Mouse (Mus musculus) thymus, postnatal 14 days (tissue): ENCODE measurements at regions not wholly inside any gene's neighbourhood (a gene's known extent, or its start where the extent isn't known, plus 50 kb on each side); places are given as distances from the start of the nearest gene placed in this dataset.

Source experiments
- DNase-seq: peaks from one replicate; pipeline ENCODE4 v3.0.0; 2021

DNA sequence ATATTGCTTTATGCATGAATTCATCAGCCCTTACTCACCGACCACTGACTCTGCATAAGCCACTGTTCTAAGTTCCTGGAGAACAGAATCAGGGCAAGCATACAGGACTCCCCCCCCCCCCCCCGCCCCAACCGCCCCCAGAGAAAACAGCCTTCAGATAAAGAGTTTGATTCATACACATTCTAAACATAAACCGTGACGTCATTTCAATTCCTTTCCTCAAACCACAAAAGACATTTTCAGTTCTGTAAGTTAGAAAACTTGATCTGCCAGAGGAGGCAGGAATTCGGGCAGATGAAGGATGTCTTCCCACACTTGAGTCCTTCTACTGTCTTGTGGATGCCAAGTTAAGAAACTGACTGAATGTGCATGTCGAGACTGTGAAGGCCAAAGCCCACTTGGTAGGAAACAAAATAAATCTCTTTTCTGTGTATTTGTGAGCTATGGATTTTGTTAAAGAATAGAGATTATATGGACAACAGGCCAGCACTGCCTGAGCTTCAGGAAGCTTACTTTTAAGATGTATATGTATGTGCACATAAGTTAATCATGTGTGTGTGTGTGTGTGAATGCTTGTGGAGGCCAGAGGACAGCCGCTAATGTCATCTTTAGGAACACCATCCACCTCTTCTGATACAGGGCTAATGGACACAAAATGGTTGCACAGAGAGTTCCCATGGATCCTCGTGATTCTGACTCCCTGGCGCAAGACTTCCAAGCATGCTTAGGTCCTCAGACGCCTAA lies 202.4 kb downstream of the Sox4 start:
- DNase-seq: no peak

DNA sequence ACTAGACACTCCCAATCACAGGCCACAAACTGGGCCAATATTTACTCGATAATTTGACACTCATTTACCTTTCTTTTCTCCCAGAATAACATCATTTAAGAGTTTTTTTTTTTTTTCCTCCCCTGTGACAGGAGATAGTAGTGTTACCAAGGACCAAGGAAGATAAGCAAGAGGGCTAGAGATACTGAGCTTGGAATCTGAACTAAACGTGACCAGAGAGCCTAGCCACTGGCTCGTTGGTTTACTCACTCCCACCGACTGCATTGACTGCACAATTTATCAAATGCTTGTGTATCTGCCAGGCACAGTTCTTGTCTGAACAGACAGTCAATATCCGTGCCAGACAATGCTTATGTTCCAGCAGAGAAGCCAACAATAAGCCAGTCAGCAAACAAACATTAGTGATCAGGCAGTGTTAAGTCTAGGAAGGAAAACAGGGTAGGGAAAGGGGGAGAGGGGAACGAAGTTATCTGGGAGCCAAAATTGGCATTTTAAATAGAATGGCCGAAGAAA lies 213.3 kb downstream of the Sox4 start:
- DNase-seq: no peak

DNA sequence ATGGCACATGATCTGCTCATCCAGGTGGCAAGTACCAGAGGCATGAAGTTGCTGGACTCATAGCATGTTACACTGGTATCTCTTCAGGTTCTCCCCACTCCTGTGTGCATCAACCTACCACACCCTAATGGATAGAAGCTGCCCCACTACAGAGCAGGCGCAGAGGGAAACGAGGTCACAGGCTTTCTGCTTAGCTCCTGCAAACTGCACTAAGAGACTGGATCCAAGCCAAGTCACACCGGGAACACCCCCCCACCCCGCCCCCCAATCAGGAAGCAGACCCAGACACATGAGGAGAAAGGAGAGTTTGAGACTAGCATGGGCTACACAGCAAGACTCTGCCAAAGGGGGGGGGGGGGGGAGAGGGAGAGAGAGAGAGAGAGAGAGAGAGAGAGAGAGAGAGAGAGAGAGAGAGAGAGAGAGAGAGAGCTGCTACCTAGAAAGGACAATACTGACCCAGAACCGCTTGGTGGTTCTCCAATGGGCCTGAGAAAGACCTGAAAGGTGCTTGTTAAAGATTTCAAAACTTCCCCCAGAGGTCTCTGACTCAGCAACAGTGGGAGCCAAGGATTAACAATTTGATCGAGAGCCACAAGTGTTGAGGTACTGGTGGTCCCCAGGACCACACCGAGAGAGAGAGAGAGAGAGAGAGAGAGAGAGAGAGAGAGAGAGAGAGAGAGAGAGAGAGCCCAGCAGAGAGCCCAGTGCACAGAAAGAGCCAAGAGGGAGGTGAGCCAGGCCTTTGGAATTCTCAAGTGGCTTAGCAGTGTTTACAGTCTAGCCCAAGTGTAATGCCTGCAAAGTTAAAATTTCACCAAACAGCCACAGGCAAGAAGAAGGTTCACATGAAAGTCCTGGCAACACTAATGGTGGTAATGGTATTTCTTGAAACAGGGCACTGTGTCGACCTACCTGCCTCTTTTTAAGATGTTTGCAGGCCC lies 215.1 kb downstream of the Sox4 start:
- no peak for DNase-seq

DNA sequence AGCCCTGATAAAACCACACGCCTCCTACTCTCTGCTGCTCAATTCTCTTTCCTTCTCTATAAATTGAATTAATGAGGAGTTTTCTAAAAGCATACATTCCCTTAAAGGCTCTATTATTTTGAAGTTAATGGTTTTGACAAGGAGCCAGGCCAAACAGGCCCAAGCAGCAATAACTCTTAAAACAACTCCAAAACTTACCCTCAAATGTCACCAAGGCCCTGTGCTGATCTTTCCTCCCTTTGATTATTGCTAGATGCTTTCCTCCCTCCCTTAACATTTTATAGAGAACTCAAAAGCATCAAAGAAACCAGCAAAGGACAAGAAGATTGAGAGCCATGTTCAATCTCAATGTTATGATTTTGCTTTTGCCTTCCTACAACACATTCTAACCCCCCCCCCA lies 221.0 kb downstream of the Sox4 start:
- DNase-seq: no peak

DNA sequence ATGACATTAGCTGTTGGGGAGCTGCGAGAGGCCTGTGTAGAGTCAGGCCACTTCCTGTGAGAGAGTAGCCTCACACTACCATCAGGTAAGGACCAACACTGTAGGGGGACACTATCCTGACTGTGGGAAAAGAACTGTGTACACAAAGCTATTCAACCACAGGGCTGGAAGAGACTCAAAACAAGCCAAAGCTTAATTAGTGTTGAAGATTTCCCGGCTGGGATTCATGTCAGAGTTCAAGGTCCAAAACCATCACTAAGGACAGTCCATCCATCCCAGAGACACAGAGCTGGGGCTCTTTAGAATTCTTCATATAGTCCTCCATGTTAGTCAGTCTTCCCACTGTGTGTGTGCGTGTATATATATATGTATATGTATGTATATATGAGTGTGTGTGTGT lies 221.5 kb downstream of the Sox4 start:
- DNase-seq: no peak

DNA sequence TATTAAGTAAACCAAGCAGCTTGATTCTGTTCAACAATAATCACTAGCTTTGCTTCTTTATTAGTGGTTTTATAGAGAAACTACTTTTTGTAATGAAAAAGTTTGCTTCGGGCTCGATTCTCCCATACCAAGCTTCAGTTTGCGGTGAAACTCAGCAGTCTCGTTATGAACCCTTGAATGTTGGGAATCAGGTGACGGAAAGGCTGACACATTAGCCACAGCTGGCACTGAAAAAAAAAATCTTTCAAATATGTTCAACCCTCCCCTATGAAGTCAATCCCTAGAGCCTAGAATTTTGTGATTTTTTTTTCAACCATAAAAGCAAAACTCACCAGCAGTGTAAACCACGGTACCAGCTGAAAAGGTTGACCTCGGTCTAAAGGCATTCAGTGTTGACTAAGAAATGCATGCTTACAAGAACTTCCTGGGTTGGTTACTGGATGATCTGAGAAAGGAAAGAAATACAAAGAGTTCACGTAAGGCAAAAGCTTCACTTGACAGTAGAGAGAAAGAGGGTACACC lies 223.4 kb downstream of the Sox4 start:
- no peak for DNase-seq

DNA sequence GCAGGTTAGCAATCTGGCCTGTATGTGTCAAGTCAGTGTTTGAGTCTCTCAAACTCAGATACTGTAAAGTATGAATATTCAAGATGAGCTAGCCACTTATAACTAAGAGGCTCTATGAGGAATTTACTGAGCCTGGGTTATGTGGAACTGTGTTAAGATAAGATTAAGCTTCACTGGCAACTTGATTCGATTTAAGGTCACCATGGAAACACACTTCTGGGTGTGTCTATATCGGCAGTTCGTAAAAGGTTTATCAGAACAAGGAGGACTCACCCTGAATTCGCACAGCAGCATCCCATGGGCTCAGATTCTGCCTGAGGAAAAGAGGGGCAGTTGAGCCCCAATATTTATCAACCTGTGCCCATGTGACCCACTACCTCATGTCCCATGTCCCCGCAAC lies 224.7 kb downstream of the Sox4 start:
- DNase-seq: no peak

DNA sequence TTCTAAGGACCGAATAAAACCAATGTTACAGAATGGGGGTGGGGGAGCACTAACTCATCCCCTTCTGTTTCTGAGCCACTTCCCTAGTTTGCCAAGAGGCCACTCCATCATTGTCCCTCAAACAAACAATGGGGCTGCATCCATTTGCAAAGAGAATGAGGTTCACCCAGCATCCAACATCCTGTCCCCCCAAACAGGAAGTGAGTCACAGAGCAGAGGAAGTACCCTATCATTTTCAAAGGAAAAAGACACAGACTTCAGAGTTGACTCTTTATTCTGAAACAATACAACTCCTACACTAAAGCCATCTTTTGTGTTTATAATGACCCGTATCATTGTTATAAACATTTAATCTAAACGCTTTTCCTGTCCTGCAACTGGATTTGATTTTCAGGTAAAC lies 229.2 kb downstream of the Sox4 start:
- DNase-seq: peak; percentile 43

DNA sequence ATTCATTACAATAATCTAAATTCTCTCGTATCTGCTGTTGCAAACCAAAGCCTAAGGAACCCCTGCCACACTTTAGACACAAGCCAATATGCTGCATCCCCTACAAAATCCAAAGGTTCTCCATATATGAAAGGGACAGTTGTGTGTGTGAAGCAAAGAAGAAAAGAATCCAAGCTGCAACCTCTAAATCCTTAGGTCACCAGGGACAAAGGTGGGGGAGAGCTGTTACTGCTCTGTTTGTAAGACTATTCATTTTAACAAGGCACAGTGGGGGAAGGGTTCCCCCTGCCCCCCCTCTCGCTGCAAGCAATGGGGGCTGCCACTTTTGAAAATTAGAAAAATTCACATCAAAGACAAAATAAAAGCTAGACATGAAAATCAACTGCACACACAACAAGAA lies 231.4 kb downstream of the Sox4 start:
- DNase-seq: no peak

DNA sequence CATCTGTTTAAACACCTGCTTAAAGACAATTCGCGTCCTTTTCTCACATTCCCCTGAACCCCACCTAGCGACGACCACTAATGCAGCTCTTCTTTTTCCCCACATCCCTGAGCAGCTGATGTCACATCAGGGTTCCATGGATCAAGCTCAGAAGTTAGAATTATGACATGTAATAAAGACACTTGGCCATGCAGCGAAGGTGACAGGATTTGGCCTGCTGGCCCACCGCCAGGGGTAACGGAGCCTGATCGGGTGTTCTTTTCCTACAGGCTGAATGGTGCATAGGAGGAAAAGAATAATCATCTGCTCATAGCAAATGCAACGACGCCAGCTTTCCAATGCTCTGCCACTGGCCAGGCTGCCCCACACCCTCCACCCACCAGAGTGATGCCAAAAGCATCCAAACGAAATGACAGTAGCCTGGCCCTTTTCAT lies 231.9 kb downstream of the Sox4 start:
- DNase-seq: no peak

DNA sequence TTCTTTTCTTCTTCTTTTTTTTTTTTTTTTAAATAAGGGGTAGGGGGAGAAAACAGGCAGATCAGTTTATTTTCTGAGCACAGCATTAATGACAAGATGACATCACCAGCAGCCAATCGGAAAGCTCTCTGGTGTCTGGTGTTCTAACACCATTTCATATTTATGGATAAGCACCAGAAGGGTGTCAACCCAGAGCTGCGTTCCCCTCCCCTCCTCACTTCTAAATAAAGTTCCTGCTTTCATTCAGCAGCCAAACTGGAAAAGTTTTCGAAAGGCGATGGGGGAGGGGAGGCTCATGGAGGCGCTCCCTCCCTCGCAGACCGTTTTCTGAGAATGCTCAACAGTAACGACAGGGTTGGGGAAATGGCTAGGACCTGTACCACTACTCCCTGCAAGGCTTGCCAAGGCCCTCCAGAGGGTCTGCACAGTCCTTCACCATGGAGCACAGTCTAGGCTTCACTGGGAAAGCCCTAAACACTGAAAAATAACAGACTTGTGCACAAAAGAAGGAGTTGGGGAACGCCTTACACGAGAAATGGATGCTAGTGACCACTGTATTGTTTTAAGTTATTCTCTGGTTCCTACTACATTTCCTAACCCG lies 232.8 kb downstream of the Sox4 start:
- DNase-seq: peak; percentile 42

DNA sequence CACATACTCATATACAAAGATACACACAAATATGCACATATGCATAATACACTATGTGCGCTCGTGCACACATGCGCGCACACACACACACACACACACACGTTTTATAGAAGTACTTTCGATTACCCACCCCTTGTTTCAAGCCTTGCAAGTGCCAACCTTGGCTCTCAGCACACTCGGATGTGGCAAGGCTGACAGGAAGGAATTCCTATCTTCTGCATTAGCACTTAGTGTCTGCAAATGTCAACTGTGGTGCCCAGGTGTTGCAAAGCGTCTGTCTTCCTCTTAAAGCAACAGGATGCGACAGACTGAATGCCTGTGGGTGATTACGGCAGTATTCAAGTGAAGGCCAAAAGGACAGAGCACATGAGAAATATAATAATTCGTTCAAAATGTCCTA lies 233.3 kb downstream of the Sox4 start:
- peak; percentile 78 for DNase-seq

DNA sequence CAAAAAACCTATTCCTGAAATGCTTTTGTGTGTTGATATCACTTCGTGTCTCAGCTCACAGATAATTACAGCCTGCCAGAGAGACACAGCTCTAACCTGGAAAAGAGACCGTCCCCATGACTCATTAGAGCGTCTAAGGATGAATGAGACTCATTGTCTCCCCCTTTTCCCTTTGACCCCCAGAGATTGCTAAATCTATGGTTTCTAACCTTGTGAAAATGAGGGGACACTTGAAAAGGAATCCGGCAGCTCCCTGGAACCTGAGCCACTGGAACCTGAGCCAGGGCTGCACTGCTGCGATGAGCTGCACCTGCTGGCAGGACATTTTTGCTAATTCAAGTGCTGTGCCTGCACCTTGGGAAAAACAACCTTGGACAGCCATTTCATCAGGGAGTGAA lies 234.6 kb downstream of the Sox4 start:
- DNase-seq: no peak

DNA sequence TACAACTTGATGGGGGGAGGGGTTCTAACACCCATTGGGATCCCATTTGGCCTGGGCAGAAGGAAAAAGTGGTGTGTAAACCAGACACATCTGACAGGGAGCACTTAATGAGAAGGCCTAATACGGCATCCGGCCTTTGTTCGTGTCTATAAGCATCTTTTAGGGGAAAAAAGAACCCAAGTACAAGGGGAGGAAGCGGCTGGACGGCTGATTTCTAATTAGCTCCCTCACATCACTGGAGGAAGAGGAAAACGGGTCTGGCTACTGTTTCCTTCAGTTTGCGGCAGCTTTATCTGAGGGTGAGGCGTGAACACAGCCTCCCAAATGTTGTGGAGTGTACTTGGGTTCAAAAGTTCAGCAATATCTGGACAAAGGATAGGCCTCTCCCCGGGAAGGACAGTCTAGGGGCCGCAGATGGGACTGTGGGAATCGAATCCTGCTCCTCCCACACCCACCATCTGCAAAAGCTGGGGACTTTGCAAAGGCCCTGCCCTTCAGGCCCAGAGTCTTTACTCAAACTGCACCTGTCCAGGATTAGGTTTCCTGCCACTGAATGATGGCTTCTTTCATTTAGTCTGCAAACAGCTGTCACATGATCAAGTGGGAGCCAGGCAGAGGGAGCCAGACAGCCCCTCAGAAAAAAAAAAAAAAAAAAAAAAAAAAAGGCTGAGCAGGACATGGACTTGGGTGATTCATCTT lies 235.2 kb downstream of the Sox4 start:
- peak; percentile 30 for DNase-seq

DNA sequence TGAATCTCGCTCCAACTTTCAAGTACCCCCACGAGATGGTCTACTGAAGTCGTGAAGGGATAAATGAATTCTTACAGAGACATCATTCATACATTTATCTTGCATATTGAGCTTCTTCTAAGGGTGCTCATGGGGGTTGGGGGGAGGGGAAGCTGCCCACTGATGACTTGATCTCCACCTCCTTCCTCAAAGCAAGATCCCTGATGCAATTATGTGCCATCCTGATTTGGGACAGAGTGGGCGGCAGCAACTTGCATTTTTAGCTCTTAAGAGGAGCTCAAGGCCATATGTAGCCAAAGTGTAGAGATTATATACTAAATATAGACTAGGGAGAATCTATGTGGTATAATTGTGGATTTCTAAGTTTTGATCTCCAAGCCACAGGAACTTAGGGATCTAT lies 236.1 kb downstream of the Sox4 start:
- DNase-seq: no peak

DNA sequence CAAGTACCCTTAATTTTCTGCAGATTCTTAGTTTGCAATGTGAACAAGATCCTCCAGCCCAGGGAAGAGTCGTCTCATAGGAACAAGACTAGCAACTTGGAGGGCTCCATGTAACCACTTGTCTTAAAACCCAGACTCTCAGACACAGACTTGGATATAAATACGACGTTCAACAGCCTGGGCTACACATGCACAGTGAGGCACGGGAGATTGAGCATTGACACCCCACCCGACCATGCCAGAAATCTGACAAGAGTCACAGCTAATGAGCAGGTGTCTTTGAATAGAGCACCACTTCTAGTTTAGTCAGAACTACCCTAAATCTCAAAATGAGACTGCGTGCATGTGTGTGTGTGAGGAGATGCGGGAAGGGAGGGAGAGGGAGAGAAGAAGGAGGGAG lies 243.5 kb downstream of the Sox4 start:
- no peak for DNase-seq

DNA sequence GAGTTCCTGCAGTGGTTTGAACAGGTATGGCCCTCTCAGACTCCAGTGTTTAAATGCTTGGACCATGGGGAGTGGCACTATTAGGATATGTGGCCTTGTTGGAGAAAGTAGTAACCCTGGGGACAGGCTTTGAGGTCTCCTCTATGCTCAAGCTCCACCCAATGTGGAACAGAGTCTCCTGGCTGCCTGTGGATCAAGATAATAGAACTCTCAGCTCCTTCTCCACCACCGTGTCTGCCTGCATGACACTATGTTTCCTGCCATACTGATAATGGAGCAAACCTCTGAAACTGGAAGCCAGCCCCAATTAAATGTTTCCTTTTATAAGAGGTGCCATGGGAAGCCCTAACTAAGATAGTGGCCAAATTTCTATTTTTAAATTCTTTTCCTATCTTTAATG lies 252.2 kb downstream of the Sox4 start:
- DNase-seq: no peak

DNA sequence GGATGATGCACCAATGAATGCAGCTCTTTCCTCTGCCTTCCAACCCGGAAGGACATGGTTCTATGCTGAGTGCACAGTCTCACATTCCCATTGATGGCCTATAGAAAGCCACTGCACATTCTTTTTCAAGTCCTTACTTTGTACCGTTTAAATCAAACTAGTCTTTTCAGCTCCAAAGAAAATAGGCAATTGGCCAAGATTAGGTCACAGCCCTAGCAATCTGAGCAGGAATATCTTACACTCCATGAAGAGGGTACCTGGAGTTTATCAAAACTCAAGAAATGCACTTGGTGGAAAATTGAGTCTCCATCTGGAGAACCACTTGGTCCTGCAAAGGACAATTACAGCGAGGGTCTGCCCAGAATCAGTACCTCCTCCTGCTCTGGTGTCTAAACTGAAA lies 253.4 kb downstream of the Sox4 start:
- no peak for DNase-seq

DNA sequence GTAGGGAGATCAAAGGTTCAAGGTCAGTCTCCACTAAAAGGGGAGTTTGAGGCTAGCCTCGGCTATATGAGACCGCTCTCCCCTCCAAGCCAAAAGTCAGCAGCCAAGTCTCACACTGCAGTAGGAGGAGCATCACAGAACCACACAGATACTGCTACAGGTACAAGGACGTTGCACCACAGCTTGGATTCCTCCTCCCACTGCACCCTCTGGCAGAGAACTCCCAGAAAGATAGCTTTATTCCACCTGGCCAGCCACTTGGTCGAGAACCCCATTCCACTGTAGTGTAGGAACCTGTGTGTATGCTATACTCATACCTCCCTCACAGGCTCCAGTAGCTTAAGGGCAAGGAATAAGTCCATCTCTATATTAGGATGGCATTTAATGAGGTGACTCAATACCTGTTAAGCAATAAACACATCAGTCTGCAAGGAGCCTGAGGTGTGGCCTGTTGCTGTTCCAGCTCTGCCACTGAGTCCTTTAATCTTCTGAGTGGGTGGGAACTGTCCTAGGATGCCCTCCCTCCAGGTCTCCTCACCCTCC lies 254.0 kb downstream of the Sox4 start:
- DNase-seq: no peak

DNA sequence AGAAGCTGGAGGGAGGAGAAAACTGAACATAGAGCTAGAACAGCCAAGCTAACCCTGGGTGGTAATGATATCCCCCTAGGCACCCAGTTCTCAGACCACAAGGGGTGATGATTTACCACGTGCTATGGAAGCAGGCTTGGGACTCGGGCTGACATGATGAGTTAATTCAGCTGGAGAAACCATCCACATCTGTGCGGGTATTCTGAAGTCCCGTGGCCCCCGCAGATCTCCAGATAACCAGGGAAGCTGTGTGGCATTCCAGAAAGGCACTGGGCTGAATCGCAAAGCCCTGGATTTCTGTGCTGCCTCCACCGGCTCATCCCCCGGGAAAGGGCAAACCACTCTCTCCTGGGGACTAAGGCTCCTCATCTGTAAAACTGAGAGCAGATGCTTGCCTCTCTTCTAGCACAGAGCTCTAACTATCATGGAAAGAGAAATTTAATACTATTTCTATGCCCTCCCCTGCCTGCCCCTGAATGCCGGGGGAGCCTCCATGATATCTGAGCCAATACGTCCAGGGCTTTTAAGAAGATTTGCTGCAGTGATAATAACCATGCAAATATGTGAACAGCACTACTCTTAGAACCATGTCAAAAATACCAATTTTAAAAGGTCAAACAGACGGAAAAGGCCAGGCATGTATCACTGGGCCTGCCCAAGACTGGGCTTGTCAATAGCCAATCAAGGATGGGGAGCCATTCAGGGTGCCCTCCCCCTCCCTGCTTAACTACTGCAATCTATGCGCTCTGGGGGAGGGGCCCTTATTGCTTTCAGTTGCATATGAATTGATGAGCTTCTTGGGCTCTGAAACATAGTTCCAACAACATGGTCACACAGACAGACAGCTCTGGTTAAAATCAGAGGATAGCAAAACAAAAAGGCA lies 255.5 kb downstream of the Sox4 start:
- no peak for DNase-seq

DNA sequence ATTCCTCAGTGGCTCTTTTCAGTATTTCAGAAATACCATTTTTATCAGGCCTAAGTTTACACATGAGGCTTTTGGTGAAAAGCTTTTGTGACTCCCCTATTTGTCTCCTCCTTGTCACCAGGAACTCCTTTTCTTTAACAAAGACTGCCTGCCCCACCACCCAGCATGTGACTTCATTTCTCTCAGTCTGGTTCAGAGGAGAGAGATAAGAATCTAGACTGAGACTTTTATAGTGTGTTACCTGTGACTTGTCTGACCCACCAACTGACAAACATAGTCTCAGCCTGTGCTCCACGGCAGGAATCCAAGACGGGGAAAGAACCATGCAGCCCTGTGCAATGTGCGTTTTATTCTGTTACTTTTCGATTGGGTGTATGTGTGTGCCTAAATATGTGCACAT lies 260.4 kb downstream of the Sox4 start:
- peak; percentile 63 for DNase-seq
